Mouse (Mus musculus) embryonic facial prominence, embryonic 10.5 days (tissue): ENCODE results near the gene Lrrn4cl. TPM values are rescaled to one million over a fixed set of nuclear protein-coding genes. Genes with fewer than 3 reads are reported as not detected.
A peak's percentile ranks its signal among the peaks of the same experiment; 100 is the strongest.
"Not testable (repeated sequence)": the region's sequence is repeated elsewhere in the genome, so short reads cannot be mapped to it uniquely, and the experiment has no call there.

ENCODE experiments used
- DNase-seq: peaks from one replicate; pipeline ENCODE4 v3.0.0-alpha.2; 2017; ENCODE audit warnings: low spot score
- H3K27ac ChIP-seq: fragments of 300-500 bp; sonication (generic); replicated peaks from 2 replicates; pipeline ENCODE4 v1.5.1; 2016; ENCODE audit warnings: mild to moderate bottlenecking
- H3K27me3 ChIP-seq: fragments of 300-500 bp; sonication (generic); replicated peaks from 2 replicates; pipeline ENCODE4 v1.6.1; 2016; ENCODE audit warnings: low read depth, mild to moderate bottlenecking; ENCODE audit not compliant: poor library complexity, severe bottlenecking
- H3K36me3 ChIP-seq: fragments of 300-500 bp; sonication (generic); replicated peaks from 2 replicates; pipeline ENCODE4 v1.6.1; 2016; ENCODE audit warnings: mild to moderate bottlenecking, moderate library complexity
- H3K4me1 ChIP-seq: fragments of 300-500 bp; sonication (generic); 2 replicates; pipeline ENCODE4 v1.6.1; 2016
- H3K4me3 ChIP-seq: fragments of 300-500 bp; sonication (generic); 2 replicates; pipeline ENCODE4 v1.5.1; 2016; ENCODE audit warnings: mild to moderate bottlenecking, moderate library complexity
- H3K9me3 ChIP-seq: fragments of 300-500 bp; sonication (generic); 2 replicates; pipeline ENCODE4 v1.6.1; 2016; ENCODE audit warnings: mild to moderate bottlenecking
- WGBS: fragments of 180-500 bp; shearing (Covaris S2); methylation state at CpG from one replicate; pipeline ENCODE4 v1.1.7; 2016; 5-methylcytosine and 5-hydroxymethylcytosine counted together
- polyA plus RNA-seq: library from polyadenylated mRNA; unstranded; fragments of >200 nt; fragmentation: Nextera tagmentation; extraction: Ambion mirVana; gene quantifications from 2 replicates; pipeline ENCODE4 v1.2.1, GENCODE M21; 2016

Lrrn4cl gene
- polyA plus RNA-seq, 1 experiment from 2014 or later: 0.57 TPM

- WGBS: 88% methylated on average over 6 of the region's 6 CpGs
- Histone ChIP-seq H3K36me3 (peaks cover 43% of the 10 kb centered on the region), H3K9me3 (no peaks in the 10 kb centered on the region), H3K4me1 (peaks cover 34% of the 10 kb centered on the region), H3K4me3 (no peak overlapping the region), H3K27me3 (no peaks in the 10 kb centered on the region), H3K27ac (no peak overlapping the region)
- DNase-seq: no peak
Observed at GRCm38 (mm10) chr19:8842961-8843360, 7.6 kb upstream of the Lrrn4cl start.

DNA sequence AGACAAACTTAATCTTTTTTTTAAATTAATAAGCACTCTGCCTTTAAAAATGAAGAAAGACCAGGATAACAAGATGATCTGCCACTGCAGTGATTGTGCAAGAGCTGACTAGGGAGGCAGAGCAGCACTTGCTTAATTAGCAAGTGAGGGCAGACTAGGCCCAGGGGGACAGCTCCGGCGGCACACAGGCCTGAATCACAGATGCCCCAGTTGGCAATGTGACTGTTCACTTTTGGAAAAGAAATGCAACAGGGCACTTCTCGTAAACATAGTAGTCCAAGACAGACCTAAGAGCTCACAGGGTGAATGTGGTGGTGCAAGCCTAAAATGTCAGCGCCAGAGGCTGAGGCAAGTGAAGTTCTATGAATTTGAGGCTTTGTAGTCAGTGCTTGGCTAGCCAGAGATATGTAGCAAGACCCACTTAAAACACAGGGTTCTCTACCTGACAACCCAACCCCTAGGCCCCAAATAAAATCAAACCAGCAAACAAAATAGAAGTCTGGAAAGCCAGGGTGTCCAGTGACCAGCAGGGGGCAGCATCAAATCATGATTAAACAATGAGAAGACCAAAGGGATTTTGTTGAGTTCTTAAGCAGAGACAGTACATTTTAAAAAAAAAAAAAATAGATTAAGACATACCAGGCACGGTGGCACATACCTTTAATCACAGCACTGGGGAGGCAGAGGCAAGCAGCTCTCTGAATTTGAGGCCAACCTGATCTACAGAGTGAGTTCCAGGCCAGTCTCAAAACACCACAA is 6.0 kb upstream of the Lrrn4cl start:
- no peaks in the 10 kb centered on the region for H3K9me3 ChIP-seq
- no peak overlapping the region for H3K27ac ChIP-seq
- H3K4me3 ChIP-seq: no peak overlapping the region
- H3K27me3 ChIP-seq: no peaks in the 10 kb centered on the region
- peaks cover 24% of the 10 kb centered on the region for H3K4me1 ChIP-seq
- H3K36me3 ChIP-seq: peaks cover 53% of the 10 kb centered on the region
- DNase-seq: peak; percentile 77
- WGBS: 65% methylated on average over 5 of the region's 5 CpGs

DNA sequence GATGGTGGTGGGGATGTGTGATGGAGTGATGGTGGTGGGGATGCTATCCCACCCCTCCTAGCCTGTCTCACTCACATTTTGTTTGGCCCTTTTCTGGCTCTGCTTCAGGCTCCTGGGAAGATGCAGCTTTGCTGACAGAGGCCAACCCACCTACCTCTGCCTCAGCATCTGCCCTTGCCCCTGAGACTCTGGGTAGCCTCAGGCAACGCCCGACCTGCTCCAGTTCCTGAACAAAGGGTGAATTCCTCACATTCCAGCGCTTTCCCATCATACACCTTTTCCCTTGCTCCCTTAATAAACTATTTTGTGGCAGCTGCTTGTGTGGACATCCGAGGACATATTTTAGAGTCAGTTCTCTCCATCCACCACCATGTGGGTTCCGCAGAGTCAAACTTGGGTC is 2.2 kb upstream of the Lrrn4cl start:
- H3K4me3 ChIP-seq: no peak overlapping the region
- no peaks in the 10 kb centered on the region for H3K27me3 ChIP-seq
- no peak for DNase-seq
- H3K4me1 ChIP-seq: peaks cover 27% of the 10 kb centered on the region
- H3K36me3 ChIP-seq: peaks cover 36% of the 10 kb centered on the region
- H3K9me3 ChIP-seq: no peaks in the 10 kb centered on the region
- WGBS: 77% methylated on average over 5 of the region's 5 CpGs
- no peak overlapping the region for H3K27ac ChIP-seq

DNA sequence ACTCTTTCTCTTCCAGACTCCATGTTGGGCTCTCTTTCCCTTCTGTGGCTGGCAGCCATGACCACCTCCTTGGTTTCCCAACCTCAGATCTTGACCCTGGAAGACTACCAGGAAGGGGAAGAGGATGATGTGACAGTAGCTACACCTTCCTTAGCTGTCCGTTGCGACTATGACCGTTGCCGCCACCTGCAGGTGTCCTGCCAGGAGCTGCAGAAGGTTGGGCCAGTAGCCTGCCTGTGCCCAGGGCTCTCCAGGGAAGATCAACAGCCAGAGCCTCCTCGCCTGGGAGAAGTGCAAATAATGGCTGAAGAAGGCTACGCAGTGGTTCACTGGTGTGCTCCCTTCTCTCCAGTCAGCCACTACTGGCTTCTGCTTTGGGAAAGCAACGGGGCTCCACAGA is 1.1 kb downstream of the Lrrn4cl start:
- Histone ChIP-seq H3K27me3 (no peaks in the 10 kb centered on the region), H3K9me3 (no peaks in the 10 kb centered on the region), H3K4me1 (peaks cover 27% of the 10 kb centered on the region), H3K4me3 (no peak overlapping the region), H3K27ac (no peak overlapping the region; the same call in 1 of the 2 replicates), H3K36me3 (peaks cover 23% of the 10 kb centered on the region)
- no peak for DNase-seq
- WGBS: 58% methylated on average over 7 of the region's 7 CpGs

GRCm38 (mm10) chr19:8852236-8852928 is 1.8 kb downstream of the Lrrn4cl start:
- no peaks in the 10 kb centered on the region for H3K9me3 ChIP-seq
- H3K4me3 ChIP-seq: no peak overlapping the region
- no peak overlapping the region; the same call in 1 of the 2 replicates for H3K27ac ChIP-seq
- no peak for DNase-seq
- peaks cover 16% of the 10 kb centered on the region for H3K36me3 ChIP-seq
- peaks cover 27% of the 10 kb centered on the region for H3K4me1 ChIP-seq
- no peaks in the 10 kb centered on the region for H3K27me3 ChIP-seq
- WGBS: 61% methylated on average over 10 of the region's 10 CpGs

GRCm38 (mm10) chr19:8853117-8853516 is 2.5 kb downstream of the Lrrn4cl start:
- Histone ChIP-seq H3K4me1 (peaks cover 24% of the 10 kb centered on the region), H3K27me3 (no peaks in the 10 kb centered on the region)

GRCm38 (mm10) chr19:8857689-8858088 is 7.1 kb downstream of the Lrrn4cl start:
- H3K27ac ChIP-seq: no peak overlapping the region
- 43% methylated on average over 4 of the region's 4 CpGs for WGBS
- no peak overlapping the region for H3K4me3 ChIP-seq
- H3K9me3 ChIP-seq: no peaks in the 10 kb centered on the region
- no peaks in the 10 kb centered on the region for H3K27me3 ChIP-seq
- no peaks in the 10 kb centered on the region for H3K36me3 ChIP-seq
- peak; percentile 36 for DNase-seq
- H3K4me1 ChIP-seq: peaks cover 9% of the 10 kb centered on the region

More at GRCm38 (mm10) chr19:8853117-8853516, 2.5 kb downstream of the Lrrn4cl start:
- H3K9me3 ChIP-seq: no peaks in the 10 kb centered on the region
- H3K36me3 ChIP-seq: peaks cover 8% of the 10 kb centered on the region; the same call in 1 of the 2 replicates
- H3K4me3 ChIP-seq: no peak overlapping the region
- no peak for DNase-seq
- 85% methylated on average over 3 of the region's 3 CpGs for WGBS
- no peak overlapping the region for H3K27ac ChIP-seq

GRCm38 (mm10) chr19:8859018-8859417 is 8.4 kb downstream of the Lrrn4cl start:
- H3K36me3 ChIP-seq: no peaks in the 10 kb centered on the region
- DNase-seq: no peak
- 18% methylated on average over 1 of the region's 1 CpGs for WGBS

GRCm38 (mm10) chr19:8864265-8864664 is 13.7 kb downstream of the Lrrn4cl start:
- Histone ChIP-seq H3K27ac (no peak overlapping the region), H3K36me3 (no peaks in the 10 kb centered on the region), H3K27me3 (no peaks in the 10 kb centered on the region), H3K4me1 (peaks cover 9% of the 10 kb centered on the region), H3K9me3 (no peaks in the 10 kb centered on the region), H3K4me3 (no peak overlapping the region)
- no peak for DNase-seq
- 85% methylated on average over 6 of the region's 6 CpGs for WGBS

More at GRCm38 (mm10) chr19:8859018-8859417, 8.4 kb downstream of the Lrrn4cl start:
- Histone ChIP-seq H3K4me3 (no peak overlapping the region), H3K27me3 (no peaks in the 10 kb centered on the region), H3K27ac (no peak overlapping the region), H3K4me1 (peaks cover 9% of the 10 kb centered on the region), H3K9me3 (no peaks in the 10 kb centered on the region)

DNA sequence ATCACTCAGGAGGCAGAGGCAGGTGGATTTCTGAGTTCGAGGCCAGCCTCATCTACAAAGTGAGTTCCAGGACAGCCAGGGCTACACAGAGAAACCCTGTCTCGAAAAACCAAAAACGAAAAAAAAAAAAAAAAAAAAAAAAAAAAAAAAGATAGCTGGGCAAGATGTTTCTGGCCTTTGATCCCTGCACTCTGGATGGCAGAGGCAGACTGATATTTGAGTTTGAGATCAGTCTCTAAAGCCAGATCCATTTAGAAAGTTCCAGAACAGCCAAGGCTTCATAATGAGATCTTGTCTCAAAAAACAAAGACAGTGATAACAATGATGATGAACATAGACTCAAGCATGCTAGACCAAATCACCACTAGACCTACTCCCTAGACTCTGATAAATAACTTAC is 19.8 kb downstream of the Lrrn4cl start:
- peak overlapping the region; percentile 85 for H3K4me3 ChIP-seq
- H3K27ac ChIP-seq, DNase-seq, H3K9me3 ChIP-seq, H3K27me3 ChIP-seq: not testable (repeated sequence)
- peaks cover 25% of the 10 kb centered on the region for H3K36me3 ChIP-seq
- WGBS: 77% methylated on average over 3 of the region's 3 CpGs
- peaks cover 12% of the 10 kb centered on the region for H3K4me1 ChIP-seq

- Histone ChIP-seq H3K4me3 (peak overlapping the region; percentile 85), H3K4me1 (peaks cover 12% of the 10 kb centered on the region), H3K27me3 (no peaks in the 10 kb centered on the region), H3K9me3 (no peaks in the 10 kb centered on the region), H3K27ac (peak overlapping the region; percentile 91), H3K36me3 (peaks cover 30% of the 10 kb centered on the region)
- no peak for DNase-seq
- 66% methylated on average over 9 of the region's 9 CpGs for WGBS
Observed at GRCm38 (mm10) chr19:8870838-8871237, 20.3 kb downstream of the Lrrn4cl start.

GRCm38 (mm10) chr19:8871267-8872186 is 21.0 kb downstream of the Lrrn4cl start, which contains the start of gene Ubxn1:
Gene Ubxn1 (plus strand): TSS chr19:8871496.
- Histone ChIP-seq H3K9me3 (no peaks in the 10 kb centered on the region), H3K4me3 (peak within 1 kb of the TSS; percentile 85), H3K27ac (peak within 1 kb of the TSS; percentile 91), H3K4me1 (peaks cover 12% of the 10 kb centered on the region), H3K27me3 (no peaks in the 10 kb centered on the region), H3K36me3 (peaks cover 36% of the 10 kb centered on the region)
- under 1% methylated on average over 59 of the region's 59 CpGs for WGBS
- peak; percentile 96 for DNase-seq
